Mouse (Mus musculus) frontal cortex, adult 2 months (tissue): Measurements from ENCODE around the gene Usp24. TPM values are rescaled to one million over a fixed set of nuclear protein-coding genes. Genes with fewer than 3 reads are reported as not detected.

ENCODE experiments used
- DNase-seq, 2 experiments: peaks; one replicate each; pipeline ENCODE4 v3.0.0; 2022; ENCODE audit warnings: low spot score in 1 of 2; ENCODE audit errors: extremely low spot score in 1 of 2
- polyA plus RNA-seq: library from polyadenylated mRNA; depleted of rRNA; stranded (reverse); fragments of >200 nt; gene quantifications from 2 replicates; pipeline ENCODE4 v1.2.3, GENCODE M21; 2012

The Usp24 gene
- polyA plus RNA-seq, 1 experiment: 19.9 TPM

- no peak for DNase-seq
Observed at GRCm38 (mm10) chr4:106419791-106420190, 103.8 kb downstream of the Usp24 start.

GRCm38 (mm10) chr4:106422597-106422996 is 106.6 kb downstream of the Usp24 start:
- DNase-seq: no peak

- no peak for DNase-seq
Observed at GRCm38 (mm10) chr4:106424560-106424959, 108.5 kb downstream of the Usp24 start.

- DNase-seq: no peak
Observed at GRCm38 (mm10) chr4:106426286-106426685, 110.3 kb downstream of the Usp24 start.

GRCm38 (mm10) chr4:106428616-106429015 is 112.6 kb downstream of the Usp24 start:
- no peak for DNase-seq

GRCm38 (mm10) chr4:106429106-106429505 is 113.1 kb downstream of the Usp24 start:
- DNase-seq: no peak

GRCm38 (mm10) chr4:106430431-106430830 is 114.4 kb downstream of the Usp24 start:
- no peak for DNase-seq

GRCm38 (mm10) chr4:106435426-106435825 is 119.4 kb downstream of the Usp24 start:
- no peak for DNase-seq

GRCm38 (mm10) chr4:106436475-106436874 is 120.5 kb downstream of the Usp24 start:
- DNase-seq: no peak

GRCm38 (mm10) chr4:106437207-106437606 is 121.2 kb downstream of the Usp24 start:
- DNase-seq: peak in 1 of 2 experiments; percentile 58

- DNase-seq: peak; percentile 50 to 60
Observed at GRCm38 (mm10) chr4:106438763-106439162, 122.8 kb downstream of the Usp24 start.

GRCm38 (mm10) chr4:106443182-106443581 is 127.2 kb downstream of the Usp24 start:
- no peak for DNase-seq

GRCm38 (mm10) chr4:106449306-106449705 is 133.3 kb downstream of the Usp24 start:
- no peak for DNase-seq

GRCm38 (mm10) chr4:106452401-106452800 is 136.4 kb downstream of the Usp24 start:
- peak; percentile 46 to 62 for DNase-seq

GRCm38 (mm10) chr4:106453108-106453507 is 137.1 kb downstream of the Usp24 start:
- DNase-seq: no peak

- DNase-seq: no peak
Observed at GRCm38 (mm10) chr4:106453516-106453915, 137.5 kb downstream of the Usp24 start.

GRCm38 (mm10) chr4:106454541-106454940 is 138.5 kb downstream of the Usp24 start:
- peak in 1 of 2 experiments; percentile 45 for DNase-seq

- no peak for DNase-seq
Observed at GRCm38 (mm10) chr4:106462016-106462415, 146.0 kb downstream of the Usp24 start.

GRCm38 (mm10) chr4:106462524-106462923 is 146.5 kb downstream of the Usp24 start:
- no peak for DNase-seq

GRCm38 (mm10) chr4:106463174-106463801 is 147.3 kb downstream of the Usp24 start:
- no peak for DNase-seq

- no peak for DNase-seq
Observed at GRCm38 (mm10) chr4:106467420-106468110, 151.6 kb downstream of the Usp24 start.

- no peak for DNase-seq
Observed at GRCm38 (mm10) chr4:106470921-106471320, 154.9 kb downstream of the Usp24 start.
